Mouse (Mus musculus): ENCODE measurements around the gene Clcn2. TPM values are rescaled to one million over a fixed set of nuclear protein-coding genes. Genes with fewer than 3 reads are reported as not detected.
A peak's percentile ranks its signal among the peaks of the same experiment; 100 is the strongest.
"Not testable (repeated sequence)": the region's sequence is repeated elsewhere in the genome, so short reads cannot be mapped to it uniquely, and the experiment has no call there.

Clcn2 gene
- polyA plus RNA-seq, 1 experiment from 2014 or later: 11.9 TPM

DNA sequence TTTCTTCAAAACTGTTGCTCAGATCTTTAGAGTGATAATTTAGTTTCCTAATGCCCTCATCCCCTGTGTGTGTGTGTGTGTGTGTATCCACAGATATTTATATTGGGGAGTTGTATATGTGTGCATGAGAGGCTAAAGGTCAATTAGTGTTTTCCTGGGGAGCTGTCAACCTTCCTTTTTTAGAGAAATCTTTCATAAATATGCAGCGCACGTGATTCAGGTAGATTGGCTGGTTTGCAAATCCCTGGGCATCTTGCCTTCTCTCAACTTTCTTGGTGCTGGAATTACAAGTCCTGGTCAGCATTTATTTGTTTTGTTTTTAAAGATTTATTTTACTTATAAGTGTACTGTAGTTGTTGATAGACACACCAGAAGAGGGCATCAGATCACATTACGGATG, 47.3 kb downstream of the Clcn2 start:
- peaks cover 6% of the 10 kb centered on the region for H3K36me3 ChIP-seq (ENCODE audit: control insufficient read depth, insufficient read depth, low read length)
- H3K4me2 ChIP-seq (ENCODE audit: low read length): no peak overlapping the region
- 92% methylated on average over 3 of the region's 3 CpGs for WGBS
- no peaks in the 10 kb centered on the region for H3K9me3 ChIP-seq (replicated peaks; ENCODE audit: control insufficient read depth, low read length)
- no peak overlapping the region for H3K27ac ChIP-seq (ENCODE audit: low read depth, low read length)
- H3K4me3 ChIP-seq (ENCODE audit: low read depth, low read length): no peak overlapping the region
- ATAC-seq: no peak
- no peak for DNase-seq (ENCODE audit: low spot score)
- H3K27me3 ChIP-seq (replicated peaks; ENCODE audit: control insufficient read depth, insufficient read depth, low read length): no peaks in the 10 kb centered on the region
- no peak overlapping the region for H3K9ac ChIP-seq (ENCODE audit: low read length)
- peaks cover 9% of the 10 kb centered on the region for H3K4me1 ChIP-seq (ENCODE audit: control insufficient read depth, insufficient read depth, low read length)

DNA sequence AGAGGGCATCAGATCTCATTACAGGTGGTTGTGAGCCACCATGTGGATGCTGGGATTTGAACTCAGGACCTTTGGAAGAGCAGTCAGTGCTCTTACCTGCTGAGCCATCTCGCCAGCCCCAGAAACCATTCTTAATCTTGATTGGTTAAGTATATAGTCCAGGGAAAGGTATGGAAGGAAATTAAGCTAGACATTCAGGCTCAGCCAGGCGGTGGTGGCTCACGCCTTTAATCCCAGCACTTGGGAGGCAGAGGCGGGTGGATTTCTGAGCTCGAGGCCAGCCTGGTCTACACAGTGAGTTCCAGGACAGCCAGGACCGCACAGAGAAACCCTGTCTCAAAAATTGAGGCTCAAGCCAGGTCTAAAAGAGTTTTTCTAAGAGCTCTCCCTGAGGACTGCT, 49.5 kb downstream of the Clcn2 start, which contains the start of gene Eif4g1:
Gene Eif4g1, plus strand, starts transcription at position 301 of the 400 bp plus-strand sequence.
- H3K27ac ChIP-seq (ENCODE audit: low read depth, low read length); H3K27me3 ChIP-seq (replicated peaks; ENCODE audit: control insufficient read depth, insufficient read depth, low read length); H3K4me3 ChIP-seq (ENCODE audit: low read depth, low read length); H3K4me2 ChIP-seq (ENCODE audit: low read length); DNase-seq (ENCODE audit: low spot score); H3K9ac ChIP-seq (ENCODE audit: low read length); H3K4me1 ChIP-seq (ENCODE audit: control insufficient read depth, insufficient read depth, low read length); ATAC-seq; H3K9me3 ChIP-seq (replicated peaks; ENCODE audit: control insufficient read depth, low read length): not testable (repeated sequence)
- H3K36me3 ChIP-seq (ENCODE audit: control insufficient read depth, insufficient read depth, low read length): peaks cover 18% of the 10 kb centered on the region; the same call in 1 of the 2 replicates
- WGBS: 94% methylated on average over 2 of the region's 6 CpGs

GRCm38 (mm10) chr16:20657661-20658060, 59.9 kb downstream of the Clcn2 start:
- no peak overlapping the region for H3K4me3 ChIP-seq (ENCODE audit: low read depth, low read length)
- no peak overlapping the region for H3K27ac ChIP-seq (ENCODE audit: low read depth, low read length)
- peaks cover 5% of the 10 kb centered on the region; the same call in 1 of the 2 replicates for H3K4me1 ChIP-seq (ENCODE audit: control insufficient read depth, insufficient read depth, low read length)
- H3K4me2 ChIP-seq (ENCODE audit: low read length): no peak overlapping the region
- H3K36me3 ChIP-seq (ENCODE audit: control insufficient read depth, insufficient read depth, low read length): peaks cover 85% of the 10 kb centered on the region
- no peaks in the 10 kb centered on the region for H3K9me3 ChIP-seq (replicated peaks; ENCODE audit: control insufficient read depth, low read length)
- ATAC-seq (no peak), DNase-seq (ENCODE audit: low spot score) (no peak)
- no peaks in the 10 kb centered on the region for H3K27me3 ChIP-seq (replicated peaks; ENCODE audit: control insufficient read depth, insufficient read depth, low read length)
- WGBS: 93% methylated on average over 4 of the region's 4 CpGs
- no peak overlapping the region for H3K9ac ChIP-seq (ENCODE audit: low read length)

DNA sequence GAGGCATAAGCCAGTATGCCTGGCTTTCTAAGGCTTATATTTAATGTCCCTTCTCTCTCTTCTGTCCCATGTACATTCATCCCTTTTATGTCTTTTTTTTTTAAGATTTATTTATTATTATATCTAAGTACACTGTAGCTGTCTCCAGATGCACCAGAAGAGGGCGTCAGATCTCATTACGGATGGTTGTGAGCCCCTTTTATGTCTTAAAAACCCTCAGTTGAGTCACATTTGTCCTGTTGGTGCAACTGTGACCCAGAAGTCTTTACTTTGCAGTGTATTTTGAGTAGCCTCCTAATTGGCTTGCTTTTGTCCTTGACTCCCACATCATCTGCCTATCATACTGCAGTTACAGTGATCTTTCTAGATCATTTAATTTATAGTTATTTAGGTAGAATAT, 64.2 kb downstream of the Clcn2 start:
- H3K27me3 ChIP-seq (replicated peaks; ENCODE audit: control insufficient read depth, insufficient read depth, low read length): no peaks in the 10 kb centered on the region
- no peak overlapping the region for H3K9ac ChIP-seq (ENCODE audit: low read length)
- H3K4me1 ChIP-seq (ENCODE audit: control insufficient read depth, insufficient read depth, low read length): peaks cover 13% of the 10 kb centered on the region; the same call in 1 of the 2 replicates
- H3K9me3 ChIP-seq (replicated peaks; ENCODE audit: control insufficient read depth, low read length): no peaks in the 10 kb centered on the region
- no peak overlapping the region for H3K4me3 ChIP-seq (ENCODE audit: low read depth, low read length)
- 45% methylated on average over 2 of the region's 2 CpGs for WGBS
- no peak overlapping the region for H3K27ac ChIP-seq (ENCODE audit: low read depth, low read length)
- peak overlapping the region; percentile 94; the same call in 1 of the 2 replicates for H3K4me2 ChIP-seq (ENCODE audit: low read length)
- H3K36me3 ChIP-seq (ENCODE audit: control insufficient read depth, insufficient read depth, low read length): peaks cover 43% of the 10 kb centered on the region
- DNase-seq (ENCODE audit: low spot score): no peak
- no peak for ATAC-seq

Other genes starting within 250 kb of the Clcn2 start
- 90.3 and 92.1 TPM in 2 replicates for gene Eif2b5, start 218.9 kb downstream of the Clcn2 start, polyA plus RNA-seq (2014; fragmentation: Nextera tagmentation; extraction: Ambion mirVana)
- gene Dvl3, start 200.8 kb downstream of the Clcn2 start, polyA plus RNA-seq (2014; fragmentation: Nextera tagmentation; extraction: Ambion mirVana): 25.3 and 26.0 TPM in 2 replicates
- gene Ap2m1, start 182.3 kb downstream of the Clcn2 start, polyA plus RNA-seq (2014; fragmentation: Nextera tagmentation; extraction: Ambion mirVana): 1,206 and 1,335 TPM in 2 replicates
- 64.8 and 74.4 TPM in 2 replicates for gene Abcf3, start 169.2 kb downstream of the Clcn2 start, polyA plus RNA-seq (2014; fragmentation: Nextera tagmentation; extraction: Ambion mirVana)
- 1.3 and 4.1 TPM in 2 replicates for gene Vwa5b2, start 128.3 kb downstream of the Clcn2 start, polyA plus RNA-seq (2014; fragmentation: Nextera tagmentation; extraction: Ambion mirVana)
- 18.2 and 24.8 TPM in 2 replicates for gene Eef1akmt4, start 106.2 kb downstream of the Clcn2 start, polyA plus RNA-seq (2014; fragmentation: Nextera tagmentation; extraction: Ambion mirVana)
- 0.17 TPM in 1 of 2 replicates, not detected in the other for gene Gm49333, start 106.1 kb downstream of the Clcn2 start, polyA plus RNA-seq (2014; fragmentation: Nextera tagmentation; extraction: Ambion mirVana)
- gene Alg3, start 106.0 kb downstream of the Clcn2 start, polyA plus RNA-seq (2014; fragmentation: Nextera tagmentation; extraction: Ambion mirVana): 34.9 and 44.4 TPM in 2 replicates
- gene Camk2n2, start 96.5 kb downstream of the Clcn2 start, polyA plus RNA-seq (2014; fragmentation: Nextera tagmentation; extraction: Ambion mirVana): 18.6 and 18.9 TPM in 2 replicates
- gene Ece2, start 87.9 kb downstream of the Clcn2 start, polyA plus RNA-seq (2014; fragmentation: Nextera tagmentation; extraction: Ambion mirVana): 5.3 and 6.0 TPM in 2 replicates
- gene Psmd2, start 66.1 kb downstream of the Clcn2 start, polyA plus RNA-seq (2014; fragmentation: Nextera tagmentation; extraction: Ambion mirVana): 354 and 377 TPM in 2 replicates
- 97.6 and 109 TPM in 2 replicates for gene Eif4g1, start 49.4 kb downstream of the Clcn2 start, polyA plus RNA-seq (2014; fragmentation: Nextera tagmentation; extraction: Ambion mirVana)
- gene Fam131a, start 24.5 kb downstream of the Clcn2 start, polyA plus RNA-seq (2014; fragmentation: Nextera tagmentation; extraction: Ambion mirVana): 51.5 and 55.5 TPM in 2 replicates
- 112 and 126 TPM in 2 replicates for gene Polr2h, start 81 bp downstream of the Clcn2 start, polyA plus RNA-seq (2014; fragmentation: Nextera tagmentation; extraction: Ambion mirVana)
- 2.6 and 3.8 TPM in 2 replicates for gene Chrd, start 15.4 kb upstream of the Clcn2 start, polyA plus RNA-seq (2014; fragmentation: Nextera tagmentation; extraction: Ambion mirVana)
- 0.25 and 0.62 TPM in 2 replicates for gene Thpo, start 16.8 kb upstream of the Clcn2 start, polyA plus RNA-seq (2014; fragmentation: Nextera tagmentation; extraction: Ambion mirVana)

All from forebrain, embryonic 14.5 days (tissue).